Mouse (Mus musculus) brain, embryonic 14.5 days (tissue): ENCODE results near the gene Gm20503. TPM values are rescaled to one million over a fixed set of nuclear protein-coding genes. Genes with fewer than 3 reads are reported as not detected.

Experiments
- DNase-seq: peaks from one replicate; pipeline ENCODE4 v3.0.0-alpha.2; 2011; ENCODE audit warnings: low read depth
- CTCF ChIP-seq: fragments of 200-500 bp; IDR thresholded peaks from 2 replicates; pipeline ENCODE4 v1.5.1; 2012; ENCODE audit warnings: inconsistent platforms, mild to moderate bottlenecking, moderate library complexity, borderline replicate concordance; ENCODE audit not compliant: insufficient read depth, insufficient read length; ENCODE audit errors: extremely low read depth
- POLR2A ChIP-seq: fragments of 200-500 bp; IDR thresholded peaks from 2 replicates; pipeline ENCODE4 v1.6.1; 2012; ENCODE audit warnings: mild to moderate bottlenecking, inconsistent platforms, borderline replicate concordance; ENCODE audit not compliant: poor library complexity, insufficient read depth, insufficient read length, severe bottlenecking; ENCODE audit errors: extremely low read depth
- polyA plus RNA-seq: library from polyadenylated mRNA; depleted of rRNA; stranded (reverse); fragments of >200 nt; gene quantifications from 2 replicates; pipeline ENCODE4 v1.2.3, GENCODE M21; 2012

The Gm20503 gene
- polyA plus RNA-seq, 1 experiment, result not detected

GRCm38 (mm10) chr4:58992195-58992594 lies 10.8 kb upstream of the Gm20503 start:
- no peak for TF ChIP-seq POLR2A
- no peak for TF ChIP-seq CTCF

DNA sequence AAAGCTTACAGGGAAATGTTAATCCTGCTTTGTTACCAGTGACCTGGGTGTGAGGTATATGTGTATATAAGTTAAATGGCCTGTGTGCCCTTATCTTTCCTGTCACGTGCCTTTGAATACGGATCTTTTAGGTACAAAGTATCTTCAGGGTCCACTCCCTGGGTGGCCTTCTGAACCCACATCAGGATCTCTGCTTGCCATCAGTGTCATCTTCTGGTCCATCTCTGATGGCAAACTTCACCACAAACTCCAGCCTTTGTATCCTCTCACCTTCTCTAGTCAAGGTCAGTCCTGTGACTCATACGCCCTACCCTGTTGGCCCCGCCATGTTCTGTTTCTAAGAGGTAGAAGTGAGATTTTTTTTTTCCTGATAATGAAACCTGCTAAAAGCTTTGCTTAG lies 8.2 kb upstream of the Gm20503 start, which contains the start of gene Dnajc25:
Dnajc25 (plus strand) TSS at position 301 of the 400 bp plus-strand sequence.
- TF ChIP-seq CTCF (no peak), POLR2A (no peak)
- no peak for DNase-seq

More at GRCm38 (mm10) chr4:58992195-58992594, 10.8 kb upstream of the Gm20503 start:
- no peak for DNase-seq

DNA sequence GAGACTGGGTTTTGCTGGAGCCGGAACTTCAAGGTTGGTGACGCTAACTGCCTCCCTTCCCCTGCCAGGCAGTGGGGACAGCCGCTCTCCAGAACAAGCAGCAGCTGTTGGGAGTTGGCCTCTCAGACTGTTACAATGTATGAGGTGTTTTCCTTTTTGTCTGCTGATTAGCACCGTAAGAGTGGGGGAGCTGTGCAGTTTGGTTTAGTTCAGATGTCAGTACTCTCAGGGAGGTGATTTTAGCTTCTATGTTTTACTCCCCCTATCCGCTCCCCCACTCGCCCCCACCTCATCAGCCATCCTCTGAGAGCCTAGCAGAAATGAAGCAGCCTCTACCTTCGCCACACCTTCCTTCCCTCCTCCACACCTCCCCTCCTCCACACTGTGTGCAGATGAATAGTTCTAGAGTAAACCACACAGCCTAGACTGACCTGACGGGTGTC lies 7.7 kb upstream of the Gm20503 start:
- no peak for TF ChIP-seq POLR2A
- TF ChIP-seq CTCF, result no peak
- DNase-seq, result no peak

- no peak for DNase-seq
- TF ChIP-seq CTCF, result no peak
- TF ChIP-seq POLR2A, result no peak
Observed at GRCm38 (mm10) chr4:58997081-58997480, 5.9 kb upstream of the Gm20503 start.

DNA sequence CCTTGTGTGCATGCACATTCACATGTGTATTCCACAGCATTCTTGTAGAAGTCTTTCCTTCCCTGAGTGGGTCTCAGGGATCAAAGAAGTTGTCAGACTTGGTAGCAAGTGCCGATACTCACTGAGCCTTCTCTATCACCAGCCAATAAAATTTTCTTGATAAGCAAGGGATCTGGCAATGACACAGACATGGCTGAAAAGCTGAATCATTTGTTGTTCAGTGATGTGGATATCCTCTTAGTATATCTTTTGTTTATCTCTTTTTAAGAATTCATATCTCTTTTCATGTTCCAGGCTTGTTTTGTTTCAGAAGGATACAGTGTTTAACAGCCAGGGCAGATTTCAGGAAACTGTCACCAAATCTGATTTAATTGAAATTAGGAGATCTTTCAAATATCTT lies 4.3 kb upstream of the Gm20503 start:
- no peak for DNase-seq
- no peak for TF ChIP-seq CTCF
- TF ChIP-seq POLR2A, result no peak

GRCm38 (mm10) chr4:58999686-59000085 lies 3.3 kb upstream of the Gm20503 start:
- DNase-seq, result peak; percentile 85
- TF ChIP-seq CTCF, result peak; percentile 93
- no peak for TF ChIP-seq POLR2A

DNA sequence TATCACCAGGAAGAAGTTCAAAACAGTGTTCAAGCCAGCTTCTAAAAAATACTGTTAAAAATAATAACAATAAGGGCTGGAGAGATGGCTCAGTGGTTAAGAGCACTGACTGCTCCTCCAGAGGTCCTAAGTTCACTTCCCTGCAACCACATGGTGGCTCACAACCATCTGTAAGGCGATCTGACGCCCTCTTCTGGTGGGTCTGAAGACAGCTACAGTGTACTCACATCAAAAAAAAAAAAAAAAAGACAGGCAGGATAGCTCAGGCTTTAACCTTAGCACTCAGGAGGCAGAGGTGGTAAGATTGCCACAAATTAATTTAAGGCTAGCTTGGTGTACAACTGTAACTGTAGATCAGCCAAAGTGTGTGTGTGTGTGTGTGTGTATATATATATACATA lies 2.4 kb upstream of the Gm20503 start:
- DNase-seq, result peak; percentile 37
- TF ChIP-seq CTCF (peak; percentile 15; the same call in 1 of the 2 replicates), POLR2A (no peak)

- TF ChIP-seq CTCF (no peak), POLR2A (no peak)
Observed at GRCm38 (mm10) chr4:59003806-59004200, 793 bp downstream of the Gm20503 start.

DNA sequence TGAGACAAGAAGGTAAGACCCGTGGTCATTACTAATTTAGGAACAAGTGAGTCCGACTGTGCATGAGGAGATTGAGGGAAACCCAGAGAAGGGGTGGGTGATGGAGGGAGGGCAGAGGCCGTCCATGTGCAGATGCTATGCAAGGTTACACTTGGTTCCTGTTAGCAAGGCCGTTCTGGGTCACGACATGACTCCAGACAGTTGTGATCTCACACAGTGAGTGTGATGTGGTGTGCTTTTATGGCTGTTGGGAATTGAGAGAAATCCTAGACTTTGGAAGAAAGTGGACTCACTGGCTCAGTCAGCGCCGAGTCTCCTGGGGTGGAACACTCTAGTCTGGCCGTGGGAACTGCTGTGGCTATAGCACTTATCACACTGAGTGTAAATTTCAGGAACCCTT lies 3.2 kb downstream of the Gm20503 start:
- no peak for DNase-seq
- TF ChIP-seq POLR2A (no peak), CTCF (no peak)

More at GRCm38 (mm10) chr4:59003806-59004200, 793 bp downstream of the Gm20503 start:
- no peak for DNase-seq

DNA sequence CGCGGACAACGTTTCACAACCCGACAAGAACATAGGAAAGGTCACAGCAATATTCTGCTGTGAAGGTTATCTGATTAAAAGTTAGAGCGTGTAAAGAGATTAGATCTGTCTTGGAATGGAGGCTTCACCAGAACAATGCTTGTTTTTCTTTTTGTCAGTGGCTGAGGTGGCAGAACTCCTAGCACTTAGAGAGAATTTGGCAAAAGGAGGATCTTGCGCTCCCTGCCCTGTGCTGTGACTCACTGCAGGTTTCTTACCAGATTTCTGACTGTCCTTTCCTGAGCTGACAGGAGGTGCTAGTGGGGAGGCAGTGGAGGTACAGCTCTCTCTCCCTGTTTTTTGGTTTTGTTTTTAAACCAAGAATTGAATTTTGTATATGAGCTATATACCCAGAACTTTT lies 4.0 kb downstream of the Gm20503 start:
- TF ChIP-seq POLR2A (no peak), CTCF (no peak)
- no peak for DNase-seq

DNA sequence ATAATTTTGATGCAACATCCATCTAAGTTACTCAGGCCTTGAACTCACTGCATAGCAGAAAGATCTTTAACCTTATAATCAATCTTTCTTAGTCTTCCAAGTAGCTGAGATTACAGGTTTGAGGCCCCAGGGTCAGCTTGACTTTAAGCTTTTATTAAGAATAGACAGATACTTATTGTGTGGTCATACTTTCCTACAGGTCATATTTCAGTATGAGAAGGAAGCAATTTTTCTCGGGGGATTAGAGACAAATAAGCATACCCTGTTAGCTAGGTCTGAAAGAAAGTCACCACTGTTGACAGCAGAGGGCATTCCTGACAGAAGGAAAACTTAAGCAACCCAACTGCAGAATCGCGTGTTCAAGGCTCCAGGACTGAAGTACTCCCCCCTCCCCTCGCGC lies 5.0 kb downstream of the Gm20503 start:
- DNase-seq, result no peak
- TF ChIP-seq POLR2A (no peak), CTCF (no peak)

DNA sequence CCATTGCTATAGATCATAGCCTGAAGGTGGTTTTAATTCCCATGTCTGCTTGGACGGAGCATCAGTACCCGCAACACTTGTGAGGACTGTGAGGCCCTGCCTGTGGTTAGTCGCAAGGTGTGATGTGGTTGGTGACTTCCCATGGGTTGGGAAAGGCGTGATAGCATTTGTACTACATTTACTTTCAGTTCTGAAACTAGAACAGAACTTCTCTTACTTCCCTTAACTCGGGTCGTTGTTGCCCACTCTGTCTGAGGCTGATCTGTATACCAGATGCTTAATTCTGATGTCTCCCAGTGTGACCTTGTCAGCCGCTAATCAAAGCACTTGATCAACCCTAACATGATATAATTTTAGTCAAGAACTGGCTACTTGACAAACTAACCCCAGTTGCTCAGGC lies 6.2 kb downstream of the Gm20503 start:
- no peak for DNase-seq
- TF ChIP-seq CTCF (no peak), POLR2A (no peak)
